Mouse (Mus musculus) C2C12 (cell line): ENCODE results near the gene Olfr93.

ENCODE experiments used
- CEBPB ChIP-seq: IDR thresholded peaks from one replicate; pipeline ENCODE4 v1.6.1; 2011; ENCODE audit warnings: low read depth, mild to moderate bottlenecking, control low read depth, moderate library complexity
- CTCF ChIP-seq: IDR thresholded peaks from one replicate; pipeline ENCODE4 v1.5.1; 2011; ENCODE audit not compliant: control insufficient read depth, insufficient read depth, insufficient read length
- USF1 ChIP-seq: IDR thresholded peaks from one replicate; pipeline ENCODE4 v1.6.1; 2011; ENCODE audit warnings: low read depth, mild to moderate bottlenecking, control low read depth, moderate library complexity

DNA sequence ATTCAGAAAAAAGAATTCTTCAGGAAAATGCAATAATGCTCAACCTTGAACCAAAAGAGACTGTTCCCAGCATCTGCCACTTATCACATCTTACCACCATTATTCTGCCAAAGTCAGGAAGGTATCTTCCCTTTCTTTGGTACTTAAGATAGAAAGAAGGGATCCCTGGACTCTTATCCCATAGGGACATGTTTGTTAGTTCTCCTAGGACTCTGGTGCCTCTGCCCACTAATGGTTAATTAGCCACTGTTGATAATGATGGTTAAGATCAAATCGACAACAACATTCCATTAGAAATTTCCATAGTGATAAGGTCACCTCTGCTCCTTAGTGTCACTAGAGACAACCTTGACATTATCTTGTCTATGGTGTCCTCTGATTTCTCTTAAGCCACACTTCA is 63.1 kb downstream of the Olfr93 start, which contains the start of gene Olfr91:
- TF ChIP-seq CEBPB (no peak), USF1 (no peak), CTCF (no peak)
